Mouse (Mus musculus) layer of hippocampus, postnatal 36 days (tissue): ENCODE measurements at regions not wholly inside any gene's neighbourhood (a gene's known extent, or its start where the extent isn't known, plus 50 kb on each side); places are given as distances from the start of the nearest gene placed in this dataset.

Experiments
- DNase-seq, 2 experiments: peaks; one replicate each; pipeline ENCODE4 v3.0.0; 2022

DNA sequence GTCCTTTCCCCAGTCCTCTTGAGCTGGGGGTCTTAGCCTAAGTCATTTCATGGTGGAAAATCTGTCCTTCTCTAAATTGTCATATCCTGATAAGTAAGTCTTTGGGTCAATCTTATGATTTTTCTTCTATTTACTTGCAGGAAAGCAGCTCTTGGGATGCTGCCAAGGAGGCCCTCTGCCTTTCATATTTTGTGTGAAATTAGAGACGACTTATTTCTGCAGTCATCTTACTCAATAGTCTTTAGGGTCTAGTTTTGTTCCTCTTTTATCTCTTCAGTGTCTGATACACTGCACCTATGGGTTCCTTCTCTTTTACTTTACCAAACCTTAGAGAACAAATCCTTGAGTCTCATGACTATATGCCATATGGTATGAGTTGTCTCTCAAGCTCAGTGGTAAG, 196.0 kb upstream of the Jun start:
- no peak for DNase-seq

DNA sequence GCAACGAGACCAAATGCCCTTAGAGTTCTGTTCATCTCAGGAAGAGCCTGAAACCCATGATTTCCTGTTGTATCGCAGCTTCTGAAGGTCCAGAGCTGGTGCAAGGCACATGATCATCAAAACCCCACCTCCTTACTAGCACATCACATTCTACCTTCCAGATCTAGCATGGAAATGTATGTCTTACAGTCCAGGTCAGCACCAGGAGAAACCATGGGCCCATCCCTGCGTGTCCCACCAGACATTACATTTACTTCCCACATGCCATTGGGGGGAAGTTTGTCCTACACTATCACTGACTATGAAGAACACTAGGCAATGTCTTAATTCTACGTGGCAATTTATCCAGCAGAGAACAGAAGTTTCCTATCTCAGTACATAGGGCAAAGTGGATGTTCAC, 197.0 kb upstream of the Jun start:
- DNase-seq, result no peak

DNA sequence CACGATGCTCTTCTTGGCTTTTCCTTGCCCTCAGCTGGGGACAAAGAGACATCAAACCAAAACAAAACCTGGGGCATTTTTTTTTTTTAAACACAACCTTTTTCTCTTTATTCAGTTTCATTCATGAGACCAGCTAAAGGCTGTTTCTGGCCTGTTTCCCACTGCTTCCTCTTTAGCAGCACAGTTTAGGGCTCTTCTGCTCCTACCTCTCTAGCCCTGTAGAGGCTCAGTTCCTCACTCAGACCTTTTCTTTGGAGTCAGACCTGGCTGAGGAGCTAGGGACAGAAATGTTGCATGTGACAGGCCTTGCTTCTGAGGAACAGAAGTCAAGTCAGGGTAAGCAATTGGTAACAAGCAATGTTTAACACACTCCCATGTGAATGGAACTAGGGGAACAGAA, 198.1 kb upstream of the Jun start:
- no peak for DNase-seq

DNA sequence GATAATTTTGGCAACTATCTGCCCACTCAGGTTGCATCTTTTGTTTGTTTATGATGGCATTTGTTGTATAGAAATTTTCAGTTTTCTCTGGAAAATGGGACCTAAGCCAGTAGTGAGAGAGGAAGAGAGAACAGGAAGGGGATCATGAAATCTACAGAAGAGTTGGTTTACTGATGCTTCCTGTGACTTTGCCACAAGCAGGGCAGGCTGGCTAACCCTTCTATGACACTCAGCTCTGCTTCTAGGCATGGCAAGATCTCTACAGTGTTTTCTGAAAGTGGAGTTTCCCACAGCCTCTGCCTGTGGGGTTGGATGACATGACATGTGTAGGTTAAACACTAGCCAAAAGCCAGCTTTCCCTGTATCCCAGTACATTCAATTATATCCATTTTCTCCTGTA, 217.7 kb upstream of the Jun start:
- no peak for DNase-seq

DNA sequence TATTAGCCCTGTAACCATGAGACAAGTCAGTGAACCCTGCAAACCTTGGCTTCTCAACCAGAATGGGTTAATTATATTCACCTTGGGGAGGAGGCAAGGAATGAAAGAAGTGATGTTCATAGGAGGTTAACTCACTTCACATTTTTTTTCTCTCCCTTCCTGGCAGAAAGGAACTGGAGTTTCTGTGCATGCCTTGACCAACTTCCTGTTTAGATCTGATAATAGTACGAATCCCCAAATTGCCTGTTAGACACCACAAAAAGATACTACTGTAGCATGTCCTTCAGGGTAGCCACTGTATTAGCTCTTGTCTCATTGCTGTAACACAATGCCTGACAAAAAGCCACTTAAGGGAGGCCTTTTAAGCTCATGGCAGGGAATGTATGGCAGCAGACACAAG, 218.4 kb upstream of the Jun start:
- DNase-seq, result no peak

DNA sequence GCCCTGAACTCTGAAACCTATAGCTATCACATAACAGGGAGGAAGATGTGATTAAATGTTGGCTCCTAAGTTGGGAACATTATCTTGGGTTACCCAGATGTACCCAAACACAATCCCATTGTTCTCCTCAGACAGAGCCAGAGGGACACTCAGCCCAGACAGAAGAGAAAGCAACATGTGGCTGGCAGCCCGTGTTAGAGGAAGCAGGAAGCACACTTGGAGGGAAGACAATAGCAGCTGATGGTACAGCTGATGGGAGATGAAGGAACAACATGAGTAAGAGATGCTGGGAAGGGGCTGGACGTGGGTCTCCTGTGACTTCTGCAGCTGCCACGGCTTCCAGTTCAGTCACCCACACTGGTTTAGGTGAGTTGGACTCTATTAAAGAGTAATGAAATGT, 224.2 kb upstream of the Jun start:
- no peak for DNase-seq

DNA sequence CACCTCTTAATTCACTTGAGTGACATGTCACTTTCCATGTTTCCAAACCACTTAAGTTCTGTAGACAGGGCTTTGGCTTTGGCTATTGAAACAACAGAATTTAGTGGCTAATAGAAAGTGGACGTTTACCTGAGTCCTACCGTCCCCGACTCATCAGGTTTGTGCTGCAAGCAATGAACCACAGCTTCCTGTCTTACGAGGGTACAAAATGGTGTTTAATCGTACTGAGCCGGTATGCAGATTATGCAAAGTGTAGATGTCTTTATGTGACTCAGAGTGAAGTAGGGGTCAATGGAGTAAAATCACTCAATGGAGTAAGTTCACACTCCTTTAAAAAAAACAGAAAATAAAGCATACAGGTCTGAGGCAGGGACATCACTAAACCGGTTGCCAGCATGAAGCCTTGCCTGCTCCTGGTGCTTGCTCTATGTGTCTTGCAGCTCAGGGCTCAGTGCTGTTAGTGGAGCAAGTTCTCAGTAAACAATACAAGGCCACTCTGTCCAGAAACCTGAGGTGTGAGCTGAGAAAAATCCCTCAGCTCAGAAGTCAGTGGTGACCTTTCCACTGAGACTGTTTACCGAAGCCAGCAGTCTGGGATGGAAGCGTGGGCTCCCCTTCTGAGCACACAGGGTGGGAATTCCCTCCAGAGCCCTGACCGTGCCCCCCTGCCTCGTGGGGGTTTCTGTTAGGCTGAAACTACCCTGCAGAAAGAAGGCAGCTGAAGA, 226.1 kb upstream of the Jun start:
- DNase-seq, result no peak

DNA sequence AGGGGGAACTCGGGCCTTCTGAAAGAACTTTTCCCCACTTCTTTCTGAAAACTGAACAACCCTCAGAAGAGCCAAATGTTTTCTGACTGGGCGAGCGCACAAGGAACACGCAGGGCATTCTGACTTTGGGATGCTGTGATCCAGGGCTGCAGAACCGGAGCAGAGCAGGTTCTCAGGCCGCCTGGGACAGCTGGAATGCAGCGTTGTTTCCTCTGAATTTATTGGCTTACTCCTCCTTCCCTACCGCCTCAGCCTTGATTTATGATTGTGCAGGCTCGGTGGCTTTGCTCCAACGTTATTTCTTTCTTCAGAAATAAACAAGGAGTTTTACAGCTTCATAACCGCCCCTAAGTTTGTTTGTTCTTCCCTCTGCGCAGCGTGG, 226.7 kb upstream of the Jun start:
- DNase-seq, result no peak

DNA sequence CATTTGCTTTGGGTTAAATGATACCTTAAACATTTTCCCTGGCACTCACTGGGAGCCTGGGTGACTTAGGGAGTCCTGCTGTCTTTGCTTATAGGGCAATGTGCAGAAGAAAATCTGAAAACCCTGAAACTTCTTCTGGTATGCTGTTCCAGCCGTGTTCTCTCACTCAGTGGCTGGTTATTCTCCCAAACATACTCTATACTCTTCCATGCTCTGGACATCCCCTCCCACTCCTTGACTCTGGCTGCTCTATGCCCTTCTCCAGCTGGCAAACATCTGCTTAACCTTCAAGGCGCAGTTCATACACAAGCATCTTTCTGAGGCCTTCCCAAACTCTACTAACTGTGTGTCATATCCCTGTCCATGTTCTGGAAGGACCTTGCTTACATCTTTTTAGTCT, 227.2 kb upstream of the Jun start:
- no peak for DNase-seq

DNA sequence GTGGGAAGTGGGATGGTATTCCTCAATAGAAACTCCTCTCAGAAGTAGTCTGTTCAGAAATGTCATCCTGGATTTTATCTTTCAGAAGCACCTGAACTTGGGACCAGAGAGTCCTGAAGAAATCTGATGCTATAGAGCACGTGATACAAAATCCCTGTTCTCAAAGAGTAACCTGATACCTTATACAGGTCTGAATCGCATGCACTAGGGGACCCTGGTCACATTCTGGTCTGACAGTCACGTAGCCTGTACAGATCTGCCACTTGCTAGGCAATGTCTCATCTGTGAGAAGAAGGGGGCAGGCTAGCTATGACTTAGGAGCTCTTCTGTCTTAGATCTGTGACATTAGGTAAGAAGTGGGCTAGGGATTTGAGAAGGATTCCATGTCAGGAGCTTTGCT, 230.1 kb upstream of the Jun start:
- DNase-seq, result no peak

DNA sequence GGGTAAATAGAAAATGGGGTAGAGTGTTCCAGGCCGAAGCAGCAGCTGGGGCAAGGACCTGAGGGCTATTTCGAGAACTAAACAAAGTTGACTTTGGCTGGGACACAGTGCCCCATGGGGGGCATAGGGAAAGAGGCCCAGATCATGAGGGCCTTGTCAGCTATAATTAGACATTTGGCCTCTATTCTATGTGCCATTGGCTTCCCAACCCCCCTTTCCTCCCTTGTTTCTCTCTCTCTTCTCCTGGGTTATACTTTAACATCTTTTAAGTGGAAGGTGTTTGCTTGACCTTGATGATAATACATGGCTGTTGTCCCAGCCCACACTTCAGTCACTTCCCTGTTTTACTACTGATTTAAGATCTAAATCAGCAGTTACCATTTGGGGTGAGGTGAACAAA, 231.8 kb upstream of the Jun start:
- DNase-seq, result no peak

DNA sequence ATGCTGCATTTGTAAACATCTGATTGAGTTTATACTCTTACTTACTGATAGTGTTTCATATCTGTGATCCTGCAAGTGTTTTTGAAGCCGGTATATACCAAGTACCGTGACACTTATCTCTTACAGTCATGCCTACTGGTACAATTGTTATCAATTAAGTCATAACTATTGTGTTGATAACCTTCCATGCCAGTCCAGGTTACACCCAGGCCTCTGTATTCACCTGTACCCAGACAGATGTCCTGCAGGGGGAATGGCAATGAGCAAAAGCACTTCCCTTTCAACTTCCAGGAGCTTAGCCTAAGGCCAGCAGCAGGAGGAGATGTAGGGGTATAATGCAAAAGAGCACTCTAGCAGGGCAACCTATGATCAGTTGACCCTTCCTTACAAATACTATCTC, 232.2 kb upstream of the Jun start:
- no peak for DNase-seq

DNA sequence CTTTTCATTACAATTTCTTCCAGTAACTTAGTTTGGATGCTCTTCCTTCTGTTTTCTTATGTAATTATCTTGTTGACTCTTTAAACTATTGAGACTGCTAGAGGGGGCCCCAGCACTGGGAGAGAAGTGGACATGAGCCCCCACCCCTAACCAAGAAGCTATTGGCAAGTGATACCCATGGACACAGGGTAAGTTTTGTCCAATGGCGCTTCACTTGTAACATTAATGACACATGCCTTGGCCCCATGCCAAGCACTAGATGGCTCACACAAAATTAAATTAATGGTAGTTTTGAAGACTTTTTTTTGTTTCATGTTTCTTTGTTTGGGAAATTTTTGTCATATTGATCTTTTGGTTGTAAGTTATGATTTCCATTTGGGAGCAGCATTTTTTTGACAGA, 232.7 kb upstream of the Jun start:
- no peak for DNase-seq

DNA sequence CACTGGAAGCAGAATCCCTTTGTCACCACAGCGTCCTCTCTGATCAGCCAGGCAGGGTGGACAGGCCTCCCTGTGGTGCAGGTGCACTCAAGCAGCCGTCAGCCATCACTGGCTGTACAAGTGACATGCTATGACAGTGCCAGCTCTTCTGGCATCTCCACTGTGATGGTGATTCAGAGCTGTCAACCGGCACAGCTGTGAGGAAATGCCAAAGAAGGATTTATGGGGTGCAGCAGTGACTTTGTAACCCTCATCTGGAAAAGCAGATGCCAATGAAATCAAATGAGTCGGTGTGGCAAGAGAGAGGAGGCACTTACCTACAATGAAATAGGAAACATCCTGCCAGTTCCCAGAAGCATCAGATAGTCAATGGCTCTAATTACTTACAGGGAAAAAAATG, 238.3 kb upstream of the Jun start:
- no peak for DNase-seq

DNA sequence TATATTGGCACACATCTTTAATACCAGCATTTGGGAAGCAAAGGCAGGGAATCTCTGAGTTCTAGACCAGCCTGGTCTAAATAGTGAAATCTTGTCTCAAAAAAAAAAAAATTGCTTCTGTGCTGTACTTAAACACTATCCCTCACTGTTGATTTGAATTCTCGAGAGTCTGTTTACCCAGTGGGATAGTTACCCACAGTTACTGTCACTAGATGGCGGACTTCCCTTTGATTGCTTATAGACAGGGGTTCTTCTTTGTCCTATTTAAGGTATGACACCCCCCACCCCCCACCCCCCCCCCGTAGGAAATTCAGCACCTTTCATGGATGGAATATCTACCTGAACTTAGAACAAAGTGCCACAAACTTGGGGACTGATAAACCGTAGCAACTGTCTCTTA, 242.1 kb upstream of the Jun start:
- no peak for DNase-seq

DNA sequence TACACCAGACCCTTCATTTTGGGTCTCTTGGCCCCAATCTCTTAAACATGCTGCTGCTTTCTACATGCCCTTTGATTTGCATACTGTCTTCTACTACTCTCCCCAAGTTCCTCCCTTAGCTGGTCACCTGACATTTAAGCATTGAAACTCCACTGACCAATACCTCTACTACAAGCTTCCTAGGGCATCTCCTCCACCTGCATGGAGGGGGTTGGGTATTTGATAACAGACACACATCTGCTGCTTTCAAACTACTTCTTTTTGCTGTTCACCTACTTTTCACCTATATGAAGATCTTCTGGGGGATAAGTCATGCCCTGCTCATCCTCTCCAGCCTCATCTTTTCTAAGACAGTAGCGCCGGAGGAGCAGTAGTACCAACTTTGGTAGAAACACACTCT, 249.9 kb upstream of the Jun start:
- DNase-seq, result no peak

DNA sequence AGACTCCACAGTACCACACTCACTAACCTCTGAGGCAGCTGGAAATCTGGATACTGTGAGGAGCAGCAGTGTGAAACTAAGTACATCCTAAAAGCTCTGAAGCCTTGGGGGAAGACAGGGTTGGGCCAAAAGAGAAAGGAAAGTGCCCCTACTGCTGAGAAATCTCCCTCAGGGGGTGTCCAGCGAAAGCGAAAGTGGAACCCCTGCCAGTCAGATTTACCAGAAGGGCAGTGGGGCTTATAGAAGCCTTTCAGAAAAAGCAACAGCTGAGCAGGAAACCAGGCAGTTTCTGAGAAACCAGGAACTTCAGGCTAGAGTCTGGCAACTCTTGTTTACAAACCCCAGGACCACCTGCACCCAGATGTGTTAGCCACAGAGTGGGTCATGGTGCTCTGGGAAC, 251.3 kb upstream of the Jun start:
- DNase-seq, result no peak

DNA sequence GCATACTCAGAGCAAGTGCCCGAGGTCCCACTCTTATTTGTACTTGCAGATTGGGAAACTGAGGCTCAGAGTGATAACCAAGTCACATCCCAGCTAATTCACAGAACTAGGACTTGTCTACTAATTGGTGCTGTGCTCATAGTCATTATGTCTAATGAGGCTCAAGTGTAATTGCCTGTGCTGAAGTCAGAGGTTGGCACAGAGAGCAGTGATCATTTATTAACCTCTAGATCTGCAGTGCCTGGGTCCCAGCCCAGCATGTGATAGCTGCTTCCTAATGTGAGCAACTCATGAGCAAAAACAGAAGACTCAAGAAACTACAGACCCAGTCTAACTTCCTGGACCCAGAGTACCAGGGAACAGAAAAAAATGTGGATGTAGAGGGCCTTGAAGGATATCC, 252.0 kb upstream of the Jun start:
- DNase-seq, result no peak

DNA sequence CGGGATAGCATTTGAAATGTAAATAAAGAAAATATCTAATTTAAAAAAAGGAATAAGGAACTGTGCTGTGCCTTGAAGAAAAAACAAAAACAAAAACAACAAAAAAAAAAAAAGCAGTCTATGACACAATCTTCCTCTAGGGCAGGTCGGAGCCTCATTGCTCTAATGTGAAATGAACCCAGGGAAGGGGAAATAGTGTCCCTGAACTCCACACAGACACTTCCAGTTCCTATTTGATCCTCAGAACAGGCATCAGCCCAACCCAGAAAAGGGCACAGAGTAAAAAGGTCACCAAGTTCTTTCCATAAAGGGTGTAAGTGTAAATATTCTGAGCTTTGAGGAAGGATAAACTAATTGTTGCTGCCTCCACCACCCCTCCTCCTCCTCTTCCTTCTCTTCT, 250.2 kb upstream of the Fggy start:
- DNase-seq, result no peak

DNA sequence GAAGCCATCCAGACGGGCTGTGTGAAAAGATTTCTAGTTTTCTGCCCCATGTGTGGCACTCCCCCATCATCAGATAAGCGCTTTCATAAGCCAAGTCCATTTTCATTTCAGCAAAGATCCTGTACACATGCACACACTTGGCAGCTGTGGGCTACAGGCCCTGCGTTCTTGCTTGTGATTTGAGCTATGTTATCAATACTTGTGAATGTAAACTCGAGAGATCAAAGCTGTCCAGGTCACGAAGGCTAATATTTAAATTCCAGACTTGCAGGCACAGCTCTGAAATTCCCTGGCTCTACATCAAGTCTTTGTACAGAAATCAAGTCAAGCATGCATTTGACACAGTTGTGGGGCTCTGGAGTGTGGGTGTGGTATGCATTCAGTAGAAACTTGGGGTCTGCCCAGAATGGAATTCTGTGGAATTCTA, 248.8 kb upstream of the Fggy start:
- DNase-seq, result no peak

DNA sequence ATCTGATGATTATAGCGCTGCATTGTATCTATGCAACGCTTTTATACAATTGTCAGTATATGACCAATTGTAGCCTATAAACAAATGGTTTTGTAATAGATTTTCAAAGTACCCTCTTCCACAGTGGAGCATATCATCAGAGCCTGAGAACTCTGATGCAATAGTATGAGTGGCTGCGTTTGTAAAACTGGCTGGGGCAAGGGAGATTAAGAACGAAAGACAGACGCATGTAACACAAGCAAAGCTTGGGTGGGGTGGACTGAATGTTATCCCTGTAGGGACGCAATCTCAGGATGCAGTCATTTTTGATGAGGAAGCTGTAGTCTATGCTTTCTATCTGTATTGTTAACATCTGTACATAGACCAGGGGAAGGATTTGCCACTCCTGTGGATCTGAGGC, 246.9 kb upstream of the Fggy start:
- DNase-seq, result no peak

DNA sequence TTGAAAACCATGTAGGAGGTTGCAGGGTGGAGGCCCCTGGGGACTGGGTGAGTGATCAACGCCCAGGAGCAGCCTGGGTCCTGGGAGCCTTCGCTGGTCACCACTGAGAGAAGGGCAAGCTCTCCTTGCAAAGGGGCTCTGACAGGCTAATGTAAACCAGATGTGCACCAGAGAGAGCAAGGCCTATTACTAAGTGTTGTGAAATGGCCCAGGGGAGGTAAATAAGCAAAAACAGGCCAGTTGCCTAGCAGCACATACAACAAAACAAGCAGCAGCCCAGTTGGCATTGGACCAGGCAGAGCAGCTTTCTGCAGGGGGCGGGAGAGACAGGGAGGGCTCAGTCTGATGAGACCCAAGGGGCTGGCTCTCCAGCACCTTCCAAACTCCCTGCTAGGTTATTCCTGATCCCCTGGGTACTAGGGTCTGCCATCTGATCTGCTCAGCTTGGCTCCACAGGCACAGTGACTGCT, 239.5 kb upstream of the Fggy start:
- DNase-seq, result no peak

DNA sequence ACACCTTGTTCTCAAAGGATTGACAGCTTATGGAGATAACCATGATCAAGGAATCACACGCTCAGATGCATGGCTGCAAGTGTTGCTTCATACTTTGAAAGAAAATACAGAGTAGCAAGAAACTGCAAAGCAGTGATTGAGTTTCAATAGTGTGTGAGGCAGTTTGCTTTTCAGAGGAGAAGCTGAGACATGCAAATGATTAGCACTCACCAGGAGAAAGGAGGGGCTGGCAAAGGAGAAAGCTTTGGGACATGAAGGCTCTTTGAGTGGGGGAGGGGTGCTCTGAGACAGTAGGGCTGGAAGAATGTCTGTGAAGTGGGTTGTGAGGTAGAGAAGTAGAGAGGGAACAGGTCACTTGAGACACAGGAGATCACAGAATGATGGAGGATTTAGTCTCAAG, 238.7 kb upstream of the Fggy start:
- no peak for DNase-seq

DNA sequence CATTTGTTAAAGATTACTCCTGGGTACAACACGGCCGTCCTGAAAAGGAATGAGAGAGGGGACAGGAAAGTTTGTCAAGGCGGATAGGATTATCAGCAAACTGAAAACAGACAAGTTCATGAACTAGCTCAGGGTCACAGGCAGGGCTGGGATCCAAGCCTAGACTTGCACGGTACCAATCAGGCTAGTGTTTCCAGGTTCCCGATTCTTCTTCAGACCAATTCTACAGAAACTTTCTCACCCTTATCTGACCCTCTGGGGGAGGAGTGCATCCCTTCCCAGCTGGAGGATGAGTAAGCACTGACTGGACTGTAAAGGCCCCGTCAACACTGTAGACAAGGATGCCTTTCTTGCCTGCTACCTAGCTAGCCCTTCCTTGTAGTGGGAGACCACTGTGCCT, 238.3 kb upstream of the Fggy start:
- no peak for DNase-seq

DNA sequence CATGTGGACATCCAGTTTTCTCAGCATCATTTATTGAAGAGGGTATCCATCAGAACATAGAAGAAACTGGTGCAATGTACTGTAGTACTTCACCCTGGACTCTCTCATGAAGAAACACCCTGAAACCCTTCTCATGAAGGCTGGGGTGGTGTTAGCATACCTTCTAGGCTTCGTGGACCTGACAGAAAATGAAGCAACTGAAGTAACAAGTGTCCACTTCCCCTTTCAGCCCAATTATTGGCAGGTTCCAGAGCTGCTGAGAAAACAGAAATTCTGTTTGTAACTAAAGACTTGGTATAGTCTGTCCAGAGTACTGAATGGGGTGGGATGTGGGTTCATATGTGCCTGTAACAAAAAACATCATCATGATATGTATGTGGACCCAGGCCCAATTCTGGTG, 231.4 kb upstream of the Fggy start:
- no peak for DNase-seq
